Mouse (Mus musculus): Measurements from ENCODE around the gene L3hypdh.

L3hypdh gene

GRCm38 (mm10) chr12:72085329-72086165 is at the start of gene L3hypdh, which contains the start of gene Jkamp:
L3hypdh (minus strand) TSS chr12:72085439.
Jkamp (plus strand) TSS chr12:72085589.
- peak; percentile 95 to 99 for DNase-seq

GRCm38 (mm10) chr12:72129203-72129602 is 44.0 kb upstream of the L3hypdh start:
- DNase-seq, result no peak

- no peak for DNase-seq
Observed at GRCm38 (mm10) chr12:72115686-72116345, 30.6 kb upstream of the L3hypdh start.

GRCm38 (mm10) chr12:72115126-72115525 is 29.9 kb upstream of the L3hypdh start:
- no peak for DNase-seq

- peak; percentile 79 to 83 for DNase-seq
Observed at GRCm38 (mm10) chr12:72104525-72105281, 19.5 kb upstream of the L3hypdh start.

GRCm38 (mm10) chr12:72104027-72104426 is 18.8 kb upstream of the L3hypdh start:
- no peak for DNase-seq

GRCm38 (mm10) chr12:72102776-72103175 is 17.5 kb upstream of the L3hypdh start:
- no peak for DNase-seq

- no peak for DNase-seq
Observed at GRCm38 (mm10) chr12:72096966-72097365, 11.7 kb upstream of the L3hypdh start.

GRCm38 (mm10) chr12:72089802-72090201 is 4.6 kb upstream of the L3hypdh start:
- DNase-seq, result no peak

- DNase-seq, result peak in 1 of 2 experiments; percentile 20
Observed at GRCm38 (mm10) chr12:72086166-72086825, 1.1 kb upstream of the L3hypdh start.

GRCm38 (mm10) chr12:72085024-72085328 is 263 bp downstream of the L3hypdh start:
- DNase-seq, result no peak

GRCm38 (mm10) chr12:72084261-72085023 is 797 bp downstream of the L3hypdh start:
- no peak for DNase-seq

- DNase-seq, result no peak
Observed at GRCm38 (mm10) chr12:72083265-72083664, 2.0 kb downstream of the L3hypdh start.

GRCm38 (mm10) chr12:72082370-72082769 is 2.9 kb downstream of the L3hypdh start:
- DNase-seq, result no peak

GRCm38 (mm10) chr12:72081961-72082360 is 3.3 kb downstream of the L3hypdh start:
- no peak for DNase-seq

- DNase-seq, result no peak
Observed at GRCm38 (mm10) chr12:72078248-72078647, 7.0 kb downstream of the L3hypdh start.

- DNase-seq, result peak; percentile 91 to 94
Observed at GRCm38 (mm10) chr12:72070327-72071269, 14.6 kb downstream of the L3hypdh start, which contains the start of gene Gpr135. Gpr135 (minus strand) TSS chr12:72071125.

GRCm38 (mm10) chr12:72069626-72070326 is 15.5 kb downstream of the L3hypdh start:
- no peak for DNase-seq

- no peak for DNase-seq
Observed at GRCm38 (mm10) chr12:72057780-72058179, 27.5 kb downstream of the L3hypdh start.

- no peak for DNase-seq
Observed at GRCm38 (mm10) chr12:72053851-72054250, 31.4 kb downstream of the L3hypdh start.

All from cerebellum, postnatal 25 days (tissue).